Mouse (Mus musculus) embryonic facial prominence, embryonic 11.5 days (tissue): ENCODE measurements around the gene Mrps23. TPM values are rescaled to one million over a fixed set of nuclear protein-coding genes. Genes with fewer than 3 reads are reported as not detected.
"Not testable (repeated sequence)": the region's sequence is repeated elsewhere in the genome, so short reads cannot be mapped to it uniquely, and the experiment has no call there.

Source experiments
- ATAC-seq: fragments of 200-750 bp; cut with Nextera tagmentation; replicated peaks from 2 replicates; pipeline ENCODE4 v1.8.0; 2017; ENCODE audit warnings: low read depth; ENCODE audit not compliant: insufficient number of reproducible peaks, low FRiP score, low TSS enrichment
- DNase-seq: peaks from one replicate; pipeline ENCODE4 v3.0.0-alpha.2; 2015; ENCODE audit warnings: low spot score
- H3K27ac ChIP-seq: fragments of 300-500 bp; sonication (generic); replicated peaks from 2 replicates; pipeline ENCODE4 v1.5.1; 2014; ENCODE audit warnings: mild to moderate bottlenecking, low read depth, low read length, control low read depth
- H3K27me3 ChIP-seq: fragments of 300-500 bp; sonication (generic); 2 replicates; pipeline ENCODE4 v1.6.1; 2014; ENCODE audit warnings: mild to moderate bottlenecking, low read length, moderate library complexity, mixed read lengths; ENCODE audit not compliant: control insufficient read depth, insufficient read depth
- H3K36me3 ChIP-seq: fragments of 300-500 bp; sonication (generic); replicated peaks from 2 replicates; pipeline ENCODE4 v1.6.1; 2014; ENCODE audit warnings: low read depth, mild to moderate bottlenecking, low read length, moderate library complexity, mixed read lengths; ENCODE audit not compliant: control insufficient read depth, insufficient read depth
- H3K4me1 ChIP-seq: fragments of 300-500 bp; sonication (generic); 2 replicates; pipeline ENCODE4 v1.6.1; 2014; ENCODE audit warnings: low read length, mixed read lengths; ENCODE audit not compliant: control insufficient read depth, insufficient read depth
- H3K4me2 ChIP-seq: fragments of 300-500 bp; sonication (generic); 2 replicates; pipeline ENCODE4 v1.6.1; 2014; ENCODE audit warnings: low read depth, mild to moderate bottlenecking, control low read depth, low read length, moderate library complexity
- H3K4me3 ChIP-seq: fragments of 300-500 bp; sonication (generic); 2 replicates; pipeline ENCODE4 v1.5.1; 2014; ENCODE audit warnings: low read depth, low read length, control low read depth
- H3K9ac ChIP-seq: fragments of 300-500 bp; sonication (generic); replicated peaks from 2 replicates; pipeline ENCODE4 v1.6.1; 2014; ENCODE audit warnings: mild to moderate bottlenecking, control low read depth, low read length
- H3K9me3 ChIP-seq: fragments of 300-500 bp; sonication (generic); replicated peaks from 2 replicates; pipeline ENCODE4 v1.6.1; 2016; ENCODE audit warnings: mild to moderate bottlenecking, low read length, inconsistent platforms, mixed read lengths; ENCODE audit not compliant: control insufficient read depth
- WGBS: fragments of 180-500 bp; shearing (Covaris S2); extraction: QIAGEN DNeasy Blood & Tissue Kit; methylation state at CpG from one replicate; pipeline ENCODE4 v1.1.7; 2014; 5-methylcytosine and 5-hydroxymethylcytosine counted together
- polyA plus RNA-seq: library from polyadenylated mRNA; unstranded; fragments of >200 nt; fragmentation: Nextera tagmentation; extraction: Ambion mirVana; gene quantifications from 2 replicates; pipeline ENCODE4 v1.2.1, GENCODE M21; 2014

The Mrps23 gene
- polyA plus RNA-seq, 1 experiment from 2014 or later = 83.8 TPM

DNA sequence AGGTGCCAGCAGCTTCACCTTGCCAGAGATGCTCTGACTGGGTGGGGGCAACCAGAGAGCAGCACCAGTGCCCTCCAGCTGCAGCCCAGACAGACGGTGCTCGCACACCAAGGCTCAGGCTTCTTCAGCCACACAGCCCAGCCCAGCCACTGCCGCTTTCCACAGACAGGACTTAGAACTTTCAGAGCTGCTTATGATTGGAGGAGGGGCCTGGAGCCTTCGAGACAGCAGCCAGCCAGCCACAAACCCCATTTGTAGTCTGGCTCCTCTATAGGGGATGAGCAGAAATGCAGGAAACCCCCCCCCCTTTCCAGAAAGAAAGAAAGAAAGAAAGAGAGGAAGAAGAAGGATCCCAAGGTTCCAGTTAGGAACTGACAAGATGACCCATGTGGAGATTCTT is 11.6 kb upstream of the Mrps23 start:
- WGBS = 9% methylated on average over 4 of the region's 4 CpGs
- Histone ChIP-seq H3K4me2 (no peak overlapping the region), H3K9ac (no peak overlapping the region), H3K27me3 (peaks cover 21% of the 10 kb centered on the region), H3K9me3 (no peaks in the 10 kb centered on the region), H3K36me3 (no peaks in the 10 kb centered on the region), H3K4me3 (no peak overlapping the region), H3K27ac (no peak overlapping the region), H3K4me1 (peaks cover 9% of the 10 kb centered on the region; the same call in 1 of the 2 replicates)
- peak; percentile 60 for DNase-seq
- 0 out of 2 replicates have a peak, but pooled peaks have one; percentile 25 for ATAC-seq

GRCm38 (mm10) chr11:88193098-88193823 is 10.9 kb upstream of the Mrps23 start:
- no peak overlapping the region for H3K27ac ChIP-seq
- no peak for ATAC-seq
- 3% methylated on average over 34 of the region's 34 CpGs for WGBS
- peaks cover 9% of the 10 kb centered on the region; the same call in 1 of the 2 replicates for H3K4me1 ChIP-seq
- H3K4me2 ChIP-seq = peak overlapping the region; percentile 27
- no peak overlapping the region for H3K9ac ChIP-seq
- H3K4me3 ChIP-seq = peak overlapping the region; percentile 14; the same call in 1 of the 2 replicates
- H3K36me3 ChIP-seq = no peaks in the 10 kb centered on the region
- no peaks in the 10 kb centered on the region for H3K9me3 ChIP-seq
- peaks cover 21% of the 10 kb centered on the region for H3K27me3 ChIP-seq
- DNase-seq = no peak

DNA sequence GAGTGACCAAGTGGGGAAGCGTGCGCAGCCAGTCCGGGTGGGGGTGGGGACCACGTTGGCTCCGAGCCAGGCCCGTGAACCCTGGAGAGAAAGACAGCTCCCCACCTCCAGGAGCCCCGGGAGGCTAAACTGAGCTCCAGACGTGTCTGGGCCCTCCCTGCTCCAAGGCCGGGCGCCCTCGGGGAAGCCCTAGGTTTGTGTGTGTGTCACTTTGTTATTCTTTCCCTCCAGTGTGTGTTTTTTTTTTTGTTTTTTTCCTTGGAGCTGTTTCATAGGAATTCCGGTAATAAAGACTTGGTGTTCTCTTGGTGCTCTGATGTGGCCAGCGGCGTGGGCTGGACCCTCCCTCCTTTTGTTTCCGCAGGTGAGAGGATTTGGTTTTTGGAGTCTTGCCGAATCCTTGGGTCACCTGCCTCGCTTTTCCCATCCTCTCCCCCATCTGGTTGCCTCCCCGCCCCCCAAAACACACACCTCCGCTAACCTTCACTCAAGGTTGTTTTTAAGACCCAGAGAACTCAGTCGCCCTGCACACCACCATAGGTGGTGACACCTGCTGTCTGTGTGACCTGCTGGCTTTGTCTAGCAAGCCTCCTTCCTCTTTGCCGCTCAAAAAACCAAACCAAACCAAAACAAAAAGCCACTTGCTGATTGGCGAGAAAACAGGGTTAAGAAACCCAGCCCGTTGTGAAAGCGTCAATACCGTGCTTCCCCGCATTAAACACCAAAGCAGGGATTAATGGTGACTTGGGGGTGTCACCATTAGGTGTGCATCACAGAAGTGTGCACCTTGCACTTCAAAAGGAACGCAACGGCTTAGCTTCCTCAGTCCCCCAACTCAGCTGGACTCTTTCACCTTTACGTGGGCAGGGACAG is 10.1 kb upstream of the Mrps23 start:
- Histone ChIP-seq H3K36me3 (no peaks in the 10 kb centered on the region), H3K9ac (no peak overlapping the region), H3K4me1 (peaks cover 9% of the 10 kb centered on the region; the same call in 1 of the 2 replicates), H3K9me3 (no peaks in the 10 kb centered on the region), H3K4me2 (peak overlapping the region; percentile 27), H3K4me3 (peak overlapping the region; percentile 14; the same call in 1 of the 2 replicates), H3K27me3 (peaks cover 21% of the 10 kb centered on the region), H3K27ac (no peak overlapping the region)
- DNase-seq (no peak), ATAC-seq (no peak)
- WGBS = 3% methylated on average over 29 of the region's 29 CpGs

DNA sequence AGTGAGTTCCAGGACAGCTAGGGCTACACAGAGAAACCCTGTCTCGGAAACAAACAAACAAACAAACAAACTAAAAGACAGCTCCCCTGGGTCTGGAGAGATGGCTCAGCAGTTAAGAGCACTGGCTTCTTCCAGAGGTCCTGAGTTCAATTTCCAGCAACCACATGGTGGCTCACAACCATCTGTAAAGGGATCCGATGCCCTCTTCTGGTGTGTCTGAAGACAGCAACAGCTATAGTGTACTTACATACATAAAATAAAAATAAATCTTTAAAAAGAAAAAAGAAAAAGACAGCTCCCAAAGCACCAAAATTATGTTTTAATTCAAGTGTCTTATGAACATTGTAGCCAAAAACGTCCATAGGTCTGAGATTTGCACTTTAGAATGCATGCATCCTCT is 8.5 kb upstream of the Mrps23 start:
- H3K27ac ChIP-seq, H3K4me2 ChIP-seq, H3K36me3 ChIP-seq, ATAC-seq, H3K9ac ChIP-seq, DNase-seq, H3K4me3 ChIP-seq, H3K9me3 ChIP-seq, H3K4me1 ChIP-seq: not testable (repeated sequence)
- WGBS = 78% methylated on average over 3 of the region's 3 CpGs
- H3K27me3 ChIP-seq = peaks cover 21% of the 10 kb centered on the region

DNA sequence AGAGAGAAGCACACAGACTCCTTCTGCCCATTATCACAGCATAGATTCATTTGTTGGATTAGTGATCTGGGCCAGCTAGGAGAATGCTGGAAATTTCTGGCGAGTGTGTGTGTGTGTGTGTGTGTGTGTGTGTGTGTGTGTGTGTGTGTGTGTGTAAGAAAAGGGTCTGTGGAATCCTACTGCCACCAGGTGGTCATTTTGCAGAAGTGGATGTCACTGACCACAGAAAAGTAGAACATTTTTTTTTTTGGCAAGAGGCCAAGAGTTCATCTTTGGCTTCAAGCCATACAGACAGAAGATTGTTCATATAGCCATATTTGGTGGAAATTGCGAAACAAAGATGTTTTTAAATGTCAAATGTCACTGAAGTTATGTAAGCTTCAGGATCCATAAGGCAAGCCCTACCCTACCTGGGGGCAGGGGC is 7.0 kb upstream of the Mrps23 start:
- no peaks in the 10 kb centered on the region for H3K9me3 ChIP-seq
- H3K9ac ChIP-seq = no peak overlapping the region
- peaks cover 21% of the 10 kb centered on the region for H3K27me3 ChIP-seq
- DNase-seq (peak; percentile 85), ATAC-seq (no peak)
- H3K4me2 ChIP-seq = no peak overlapping the region
- no peaks in the 10 kb centered on the region for H3K36me3 ChIP-seq
- WGBS = 18% methylated on average over 2 of the region's 2 CpGs
- H3K27ac ChIP-seq = no peak overlapping the region
- H3K4me3 ChIP-seq = no peak overlapping the region
- peaks cover 9% of the 10 kb centered on the region; the same call in 1 of the 2 replicates for H3K4me1 ChIP-seq

GRCm38 (mm10) chr11:88198223-88198622 is 6.0 kb upstream of the Mrps23 start:
- Histone ChIP-seq H3K9ac (no peak overlapping the region), H3K9me3 (no peaks in the 10 kb centered on the region), H3K4me1 (peaks cover 7% of the 10 kb centered on the region; the same call in 1 of the 2 replicates), H3K36me3 (no peaks in the 10 kb centered on the region), H3K4me2 (no peak overlapping the region), H3K27ac (no peak overlapping the region), H3K4me3 (no peak overlapping the region), H3K27me3 (peaks cover 15% of the 10 kb centered on the region)
- DNase-seq (no peak), ATAC-seq (no peak)
- 23% methylated on average over 4 of the region's 4 CpGs for WGBS

GRCm38 (mm10) chr11:88201172-88201571 is 3.0 kb upstream of the Mrps23 start:
- H3K4me1 ChIP-seq = no peaks in the 10 kb centered on the region
- WGBS = 66% methylated on average over 2 of the region's 2 CpGs

GRCm38 (mm10) chr11:88202077-88202476 is 2.1 kb upstream of the Mrps23 start:
- ATAC-seq (no peak), DNase-seq (no peak)
- no peak overlapping the region for H3K9ac ChIP-seq
- H3K27ac ChIP-seq = no peak overlapping the region
- no peaks in the 10 kb centered on the region for H3K9me3 ChIP-seq
- H3K4me1 ChIP-seq = no peaks in the 10 kb centered on the region
- no peak overlapping the region for H3K4me3 ChIP-seq
- H3K36me3 ChIP-seq = no peaks in the 10 kb centered on the region
- 14% methylated on average over 2 of the region's 2 CpGs for WGBS
- no peaks in the 10 kb centered on the region for H3K27me3 ChIP-seq
- H3K4me2 ChIP-seq = no peak overlapping the region

More at GRCm38 (mm10) chr11:88201172-88201571, 3.0 kb upstream of the Mrps23 start:
- Histone ChIP-seq H3K27me3 (no peaks in the 10 kb centered on the region), H3K27ac (no peak overlapping the region), H3K9me3 (no peaks in the 10 kb centered on the region), H3K36me3 (no peaks in the 10 kb centered on the region), H3K4me2 (no peak overlapping the region), H3K4me3 (no peak overlapping the region), H3K9ac (no peak overlapping the region)
- DNase-seq (no peak), ATAC-seq (no peak)
